Mouse (Mus musculus) spleen, adult 10 weeks (tissue): ENCODE data around the gene Gm10471. TPM values are rescaled to one million over a fixed set of nuclear protein-coding genes. Genes with fewer than 3 reads are reported as not detected.

Experiments
- polyA plus RNA-seq: library from polyadenylated mRNA; stranded (reverse); fragments of 350-450 nt; fragmentation: Illumina TruSeq; extraction: RNeasy Lipid Tissue Mini Kit (QIAGEN cat#74804); gene quantifications from one replicate; pipeline ENCODE4 v1.2.3, GENCODE M21; 2015; ENCODE audit warnings: low replicate concordance; ENCODE audit not compliant: insufficient read depth

Gm10471 gene
- polyA plus RNA-seq = not detected

GRCm38 (mm10) chr5:26089191-26089590, at the start of gene Gm10471:
Gene Gm10471, minus strand, starts transcription at chr5:26089291.

DNA sequence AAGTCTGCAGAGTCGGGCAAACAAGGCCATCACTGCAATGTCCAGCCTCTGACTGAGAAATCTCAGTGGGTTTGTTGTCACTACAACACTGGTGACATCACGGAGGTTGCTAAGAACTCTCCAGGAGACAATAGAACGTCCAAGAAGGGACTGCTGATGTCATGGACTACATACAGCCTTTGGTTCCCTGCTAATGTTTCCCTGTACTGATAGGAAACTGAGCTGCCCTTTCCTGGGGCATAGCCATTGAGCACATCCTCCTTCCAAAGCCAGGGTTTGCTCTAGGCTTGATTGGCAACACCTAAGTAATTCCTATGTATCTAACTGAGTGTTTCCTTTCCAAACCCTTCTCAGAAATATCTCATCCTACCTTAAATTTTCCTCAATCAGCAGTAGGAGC, 32.2 kb upstream of the Gm10471 start, which contains the start of gene Gm10220:
Gene Gm10220, minus strand, starts transcription at position 101 of the 400 bp plus-strand sequence.

DNA sequence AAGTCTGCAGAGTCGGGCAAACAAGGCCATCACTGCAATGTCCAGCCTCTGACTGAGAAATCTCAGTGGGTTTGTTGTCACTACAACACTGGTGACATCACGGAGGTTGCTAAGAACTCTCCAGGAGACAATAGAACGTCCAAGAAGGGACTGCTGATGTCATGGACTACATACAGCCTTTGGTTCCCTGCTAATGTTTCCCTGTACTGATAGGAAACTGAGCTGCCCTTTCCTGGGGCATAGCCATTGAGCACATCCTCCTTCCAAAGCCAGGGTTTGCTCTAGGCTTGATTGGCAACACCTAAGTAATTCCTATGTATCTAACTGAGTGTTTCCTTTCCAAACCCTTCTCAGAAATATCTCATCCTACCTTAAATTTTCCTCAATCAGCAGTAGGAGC, 16.2 kb upstream of the Gm10471 start, which contains the start of gene 5031410I06Rik:
Gene 5031410I06Rik, minus strand, starts transcription at position 101 of the 400 bp plus-strand sequence.

DNA sequence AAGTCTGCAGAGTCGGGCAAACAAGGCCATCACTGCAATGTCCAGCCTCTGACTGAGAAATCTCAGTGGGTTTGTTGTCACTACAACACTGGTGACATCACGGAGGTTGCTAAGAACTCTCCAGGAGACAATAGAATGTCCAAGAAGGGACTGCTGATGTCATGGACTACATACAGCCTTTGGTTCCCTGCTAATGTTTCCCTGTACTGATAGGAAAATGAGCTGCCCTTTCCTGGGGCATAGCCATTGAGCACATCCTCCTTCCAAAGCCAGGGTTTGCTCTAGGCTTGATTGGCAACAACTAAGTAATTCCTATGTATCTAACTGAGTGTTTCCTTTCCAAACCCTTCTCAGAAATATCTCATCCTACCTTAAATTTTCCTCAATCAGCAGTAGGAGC, 30.6 kb downstream of the Gm10471 start, which contains the start of gene Gm7347:
Gene Gm7347, minus strand, starts transcription at position 101 of the 400 bp plus-strand sequence.

GRCm38 (mm10) chr5:26039458-26039857, 49.6 kb downstream of the Gm10471 start, which contains the start of gene Speer4a:
Gene Speer4a, minus strand, starts transcription at chr5:26039558.

Other genes with a start within 250 kb of the Gm10471 start
- gene Gm21663, start 146.9 kb downstream of the Gm10471 start, polyA plus RNA-seq = not detected
- gene Gm21671, start 134.9 kb downstream of the Gm10471 start, polyA plus RNA-seq = not detected
- not detected for gene Gm21680, start 116.6 kb downstream of the Gm10471 start, polyA plus RNA-seq
- gene Gm21698, start 100.6 kb downstream of the Gm10471 start, polyA plus RNA-seq = not detected
- gene Gm1979, start 84.5 kb downstream of the Gm10471 start, polyA plus RNA-seq = not detected
- not detected for gene Gm5862, start 66.4 kb downstream of the Gm10471 start, polyA plus RNA-seq
- not detected for gene Speer4a, start 49.7 kb downstream of the Gm10471 start, polyA plus RNA-seq
- not detected for gene Gm7347, start 30.7 kb downstream of the Gm10471 start, polyA plus RNA-seq
- gene 5031410I06Rik, start 16.1 kb upstream of the Gm10471 start, polyA plus RNA-seq = not detected
- gene Gm10220, start 32.1 kb upstream of the Gm10471 start, polyA plus RNA-seq = not detected
- not detected for gene Gm7361, start 168.4 kb upstream of the Gm10471 start, polyA plus RNA-seq